Mouse (Mus musculus) large intestine, adult 2 months (tissue): Measurements from ENCODE around the gene Gm4301. TPM values are rescaled to one million over a fixed set of nuclear protein-coding genes. Genes with fewer than 3 reads are reported as not detected.
"Not testable (repeated sequence)": the region's sequence is repeated elsewhere in the genome, so short reads cannot be mapped to it uniquely, and the experiment has no call there.

Experiments used
- DNase-seq: peaks from one replicate; pipeline ENCODE4 v3.0.0-alpha.2; 2012; ENCODE audit warnings: low read depth, low spot score
- WGBS: fragments of 180-500 bp; shearing (Covaris S2); methylation state at CpG from one replicate; pipeline ENCODE4 v1.1.7; 2018; 5-methylcytosine and 5-hydroxymethylcytosine counted together
- polyA plus RNA-seq: library from polyadenylated mRNA; depleted of rRNA; stranded (reverse); fragments of >200 nt; gene quantifications from 2 replicates; pipeline ENCODE4 v1.2.3, GENCODE M21; 2012; rRNA removed

Gene Gm4301
- not detected in 2 replicates for polyA plus RNA-seq

- DNase-seq = not testable (repeated sequence)
- WGBS = no CpG with 5 or more reads among the region's 2 CpGs
These were observed at the start of gene Gm4301 for GRCm38 (mm10) chr10:100335376-100335775. TSS of gene Gm4301 (plus strand) at chr10:100335676.

GRCm38 (mm10) chr10:100296105-100296504 lies 39.4 kb upstream of the Gm4301 start:
- DNase-seq = no peak
- WGBS = 72% methylated on average over 2 of the region's 2 CpGs

DNA sequence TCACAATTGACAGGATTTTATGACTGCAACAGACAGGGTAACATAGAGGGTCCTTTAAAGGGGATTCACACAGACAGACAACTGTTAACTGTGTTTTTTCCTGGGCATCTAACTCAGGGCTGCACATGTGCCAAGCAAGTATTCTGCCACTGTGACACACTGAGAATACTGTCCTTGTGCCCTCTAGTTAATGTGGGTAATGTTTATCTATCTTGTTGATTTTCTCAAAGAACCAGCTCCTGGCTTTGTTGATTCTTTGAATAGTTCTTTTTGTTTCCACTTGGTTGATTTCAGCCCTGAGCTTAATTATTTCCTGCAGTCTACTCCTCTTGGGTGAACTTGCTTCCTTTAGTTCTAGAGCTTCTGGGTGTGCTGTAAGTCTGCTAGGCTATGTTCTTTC lies 35.4 kb upstream of the Gm4301 start:
- not testable (repeated sequence) for DNase-seq

GRCm38 (mm10) chr10:100340536-100340935 lies 5.1 kb downstream of the Gm4301 start, which contains the start of gene Gm4302:
TSS of gene Gm4302 (plus strand) at chr10:100340836.
- DNase-seq = not testable (repeated sequence)
- no CpG with 5 or more reads among the region's 3 CpGs for WGBS

- not testable (repeated sequence) for DNase-seq
- no CpG with 5 or more reads among the region's 3 CpGs for WGBS
These were observed 10.2 kb downstream of the Gm4301 start, which contains the start of gene Gm4303 for GRCm38 (mm10) chr10:100345672-100346071. TSS of gene Gm4303 (plus strand) at chr10:100345972.

GRCm38 (mm10) chr10:100350793-100351192 lies 15.3 kb downstream of the Gm4301 start, which contains the start of gene Gm4305:
TSS of gene Gm4305 (plus strand) at chr10:100351093.
- WGBS = no CpG with 5 or more reads among the region's 3 CpGs
- DNase-seq = not testable (repeated sequence)

DNA sequence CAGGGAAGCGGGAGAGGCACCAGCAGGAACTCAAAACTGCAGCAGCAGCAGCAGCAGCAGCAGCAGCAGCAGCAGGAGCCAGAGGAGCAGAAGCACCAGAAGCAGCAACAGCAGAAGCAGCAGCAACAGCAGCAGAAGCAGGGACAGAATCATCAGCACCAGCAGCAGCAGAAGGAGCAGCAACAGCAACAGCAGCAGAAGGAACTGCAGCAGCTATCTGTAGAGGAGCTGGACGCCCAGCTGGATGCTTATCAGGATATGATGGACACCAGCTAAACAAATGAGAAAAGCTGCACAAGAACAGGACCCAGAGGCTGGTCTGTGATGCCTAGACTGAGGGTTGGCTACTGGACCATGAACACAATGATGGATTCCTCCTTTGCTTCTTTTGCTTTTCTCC lies 21.4 kb downstream of the Gm4301 start:
- DNase-seq = not testable (repeated sequence)
- WGBS = 71% methylated on average over 1 of the region's 2 CpGs

GRCm38 (mm10) chr10:100361038-100361437 lies 25.6 kb downstream of the Gm4301 start, which contains the start of gene Gm4307:
TSS of gene Gm4307 (plus strand) at chr10:100361338.
- not testable (repeated sequence) for DNase-seq
- WGBS = no CpG with 5 or more reads among the region's 3 CpGs

- DNase-seq = not testable (repeated sequence)
- no CpG with 5 or more reads among the region's 2 CpGs for WGBS
These were observed 47.0 kb downstream of the Gm4301 start, which contains the start of gene Gm4312 for GRCm38 (mm10) chr10:100382460-100382859. TSS of gene Gm4312 (minus strand) at chr10:100382560.

Other genes with a start within 250 kb of the Gm4301 start
- not detected in 2 replicates for gene Gm4302, start 5.2 kb downstream of the Gm4301 start, polyA plus RNA-seq
- gene Gm4303, start 10.3 kb downstream of the Gm4301 start, polyA plus RNA-seq = not detected in 2 replicates
- not detected in 2 replicates for gene Gm4305, start 15.4 kb downstream of the Gm4301 start, polyA plus RNA-seq
- not detected in 2 replicates for gene Gm4307, start 25.7 kb downstream of the Gm4301 start, polyA plus RNA-seq
- gene Gm4312, start 46.9 kb downstream of the Gm4301 start, polyA plus RNA-seq = not detected in 2 replicates
- gene Tmtc3, start 151.7 kb downstream of the Gm4301 start, polyA plus RNA-seq = 1.3 and 5.9 TPM in 2 replicates
- 0.20 and 0.27 TPM in 2 replicates for gene Cep290, start 151.9 kb downstream of the Gm4301 start, polyA plus RNA-seq